Mouse (Mus musculus) CH12.LX (cell line): Measurements from ENCODE around the gene Srms. TPM values are rescaled to one million over a fixed set of nuclear protein-coding genes. Genes with fewer than 3 reads are reported as not detected.

Experiments
- DNase-seq: peaks from one replicate; pipeline ENCODE4 v3.0.0-alpha.2; 2013; ENCODE audit errors: extremely low read depth
- H3K27ac ChIP-seq: 2 replicates; pipeline ENCODE4 v1.5.1; 2012; ENCODE audit warnings: low read depth, mild to moderate bottlenecking, control low read depth, moderate library complexity; ENCODE audit not compliant: insufficient read depth
- H3K27me3 ChIP-seq: replicated peaks from 2 replicates; pipeline ENCODE3; 2012; ENCODE audit warnings: inconsistent platforms
- H3K36me3 ChIP-seq, 2 experiments: replicated peaks in 1 of 2; 2 replicates each; pipeline versions ENCODE3 to v1.6.1; 2012; ENCODE audit warnings: inconsistent platforms in 1 of 2, low read length in 1 of 2, mild to moderate bottlenecking in 1 of 2, mixed read lengths in 1 of 2, moderate library complexity in 1 of 2; ENCODE audit not compliant: control insufficient read depth in 1 of 2, insufficient read depth in 1 of 2
- H3K4me1 ChIP-seq, 2 experiments: 2 replicates each; pipeline ENCODE4 v1.6.1; 2012; ENCODE audit warnings: inconsistent platforms in 1 of 2, moderate library complexity in 1 of 2; ENCODE audit not compliant: insufficient read depth in 2 of 2, control insufficient read depth in 1 of 2
- H3K4me2 ChIP-seq: 2 replicates; pipeline ENCODE4 v1.6.1; 2012; ENCODE audit warnings: low read depth, mild to moderate bottlenecking, control low read depth; ENCODE audit not compliant: poor library complexity, insufficient read depth, severe bottlenecking
- H3K4me3 ChIP-seq, 3 experiments: fragments of 150-350 bp in 1 of 3; sonication (generic) in 1 of 3; replicated peaks in 1 of 3; 2 replicates each; pipeline versions ENCODE3 to v1.5.1; 2011 to 2012; ENCODE audit warnings: low read depth in 2 of 3, low read length in 2 of 3, mild to moderate bottlenecking in 2 of 3, moderate library complexity in 2 of 3, control low read depth in 1 of 3, improper control_type of control experiment in 1 of 3, inconsistent platforms in 1 of 3, mixed read lengths in 1 of 3; ENCODE audit not compliant: poor library complexity in 1 of 3
- H3K79me2 ChIP-seq: replicated peaks from 2 replicates; pipeline ENCODE4 v1.6.1; 2012; ENCODE audit warnings: mild to moderate bottlenecking, moderate library complexity; ENCODE audit not compliant: control insufficient read depth, poor library complexity, insufficient read depth, severe bottlenecking; ENCODE audit errors: extremely low read depth
- H3K9ac ChIP-seq: 2 replicates; pipeline ENCODE4 v1.6.1; 2012; ENCODE audit warnings: low read depth, mild to moderate bottlenecking, control low read depth, moderate library complexity; ENCODE audit not compliant: insufficient read depth
- H3K9me3 ChIP-seq: replicated peaks from 2 replicates; pipeline ENCODE3; 2012; ENCODE audit warnings: low read length, inconsistent platforms, mixed read lengths
- BHLHE40 ChIP-seq: IDR thresholded peaks from 2 replicates; pipeline ENCODE4 v1.6.1; 2011; ENCODE audit warnings: mild to moderate bottlenecking, low read depth, low read length, improper control_type of control experiment
- CHD1 ChIP-seq: IDR thresholded peaks from 2 replicates; pipeline ENCODE4 v1.6.1; 2012; ENCODE audit warnings: low read depth, low read length, improper control_type of control experiment, inconsistent platforms
- CHD2 ChIP-seq: IDR thresholded peaks from 2 replicates; pipeline ENCODE4 v1.6.1; 2011; ENCODE audit warnings: low read length, improper control_type of control experiment
- CTCF ChIP-seq, 2 experiments: IDR thresholded peaks in 1 of 2; conservative IDR thresholded peaks in 1 of 2; 2 replicates each; pipeline ENCODE4 v1.5.1; 2011 to 2012; ENCODE audit warnings: low read depth in 2 of 2, low read length in 2 of 2, improper control_type of control experiment in 1 of 2, inconsistent platforms in 1 of 2, mild to moderate bottlenecking in 1 of 2, moderate library complexity in 1 of 2
- E2F4 ChIP-seq: IDR thresholded peaks from 2 replicates; pipeline ENCODE4 v1.6.1; 2011; ENCODE audit warnings: low read depth, low read length, improper control_type of control experiment; ENCODE audit not compliant: insufficient replicate concordance
- ELF1 ChIP-seq: IDR thresholded peaks from 2 replicates; pipeline ENCODE4 v1.6.1; 2014; ENCODE audit warnings: low read depth, mild to moderate bottlenecking, inconsistent platforms, low read length, improper control_type of control experiment
- EP300 ChIP-seq: IDR thresholded peaks from 2 replicates; pipeline ENCODE4 v1.6.1; 2011; ENCODE audit warnings: low read length, improper control_type of control experiment
- ETS1 ChIP-seq: conservative IDR thresholded peaks from 2 replicates; pipeline ENCODE4 v1.6.1; 2012; ENCODE audit warnings: low read depth, mild to moderate bottlenecking, inconsistent platforms, low read length, improper control_type of control experiment, moderate library complexity
- GABPA ChIP-seq: IDR thresholded peaks from 2 replicates; pipeline ENCODE4 v1.6.1; 2012; ENCODE audit warnings: low read depth, low read length, improper control_type of control experiment, inconsistent platforms; ENCODE audit not compliant: insufficient replicate concordance
- HCFC1 ChIP-seq: IDR thresholded peaks from 2 replicates; pipeline ENCODE4 v1.6.1; 2012; ENCODE audit warnings: low read depth, mild to moderate bottlenecking, inconsistent platforms, low read length, improper control_type of control experiment
- IRF4 ChIP-seq: IDR thresholded peaks from 2 replicates; pipeline ENCODE4 v1.6.1; 2014; ENCODE audit warnings: low read depth, mild to moderate bottlenecking, inconsistent platforms, low read length, improper control_type of control experiment
- JUN ChIP-seq: IDR thresholded peaks from 2 replicates; pipeline ENCODE4 v1.6.1; 2011; ENCODE audit warnings: low read depth, mild to moderate bottlenecking, low read length, improper control_type of control experiment, moderate library complexity; ENCODE audit not compliant: insufficient read depth
- JUND ChIP-seq: conservative IDR thresholded peaks from 2 replicates; pipeline ENCODE4 v1.6.1; 2011; ENCODE audit warnings: low read depth, low read length, improper control_type of control experiment
- KAT2A ChIP-seq: IDR thresholded peaks from 2 replicates; pipeline ENCODE4 v1.6.1; 2012; ENCODE audit warnings: low read length, improper control_type of control experiment, inconsistent platforms; ENCODE audit not compliant: insufficient replicate concordance
- MAFK ChIP-seq: IDR thresholded peaks from 2 replicates; pipeline ENCODE4 v1.6.1; 2011; ENCODE audit warnings: low read length, improper control_type of control experiment; ENCODE audit not compliant: insufficient replicate concordance
- MAZ ChIP-seq: IDR thresholded peaks from 2 replicates; pipeline ENCODE4 v1.6.1; 2012; ENCODE audit warnings: low read depth, mild to moderate bottlenecking, inconsistent platforms, low read length, improper control_type of control experiment, moderate library complexity
- MEF2A ChIP-seq: IDR thresholded peaks from 2 replicates; pipeline ENCODE4 v1.6.1; 2014; ENCODE audit warnings: low read depth, mild to moderate bottlenecking, inconsistent platforms, low read length, improper control_type of control experiment, borderline replicate concordance
- MXI1 ChIP-seq: IDR thresholded peaks from 2 replicates; pipeline ENCODE4 v1.6.1; 2011; ENCODE audit warnings: mild to moderate bottlenecking, low read depth, low read length, improper control_type of control experiment
- MYC ChIP-seq: IDR thresholded peaks from 2 replicates; pipeline ENCODE4 v1.6.1; 2011; ENCODE audit warnings: low read depth, mild to moderate bottlenecking, improper control_type of control experiment, low read length
- NELFE ChIP-seq: IDR thresholded peaks from 2 replicates; pipeline ENCODE4 v1.6.1; 2011; ENCODE audit warnings: low read depth, low read length, improper control_type of control experiment
- NRF1 ChIP-seq: IDR thresholded peaks from 2 replicates; pipeline ENCODE4 v1.6.1; 2014; ENCODE audit warnings: low read depth, mild to moderate bottlenecking, inconsistent platforms, low read length, improper control_type of control experiment, moderate library complexity
- POLR2AphosphoS2 ChIP-seq: IDR thresholded peaks from 2 replicates; pipeline ENCODE4 v1.6.1; 2011; ENCODE audit warnings: low read depth, low read length, improper control_type of control experiment
- RAD21 ChIP-seq: IDR thresholded peaks from 2 replicates; pipeline ENCODE4 v1.6.1; 2011; ENCODE audit warnings: low read depth, mild to moderate bottlenecking, low read length, improper control_type of control experiment, moderate library complexity
- RCOR1 ChIP-seq: conservative IDR thresholded peaks from 2 replicates; pipeline ENCODE4 v1.6.1; 2012; ENCODE audit warnings: low read depth, mild to moderate bottlenecking, inconsistent platforms, low read length, improper control_type of control experiment
- SIN3A ChIP-seq: IDR thresholded peaks from 2 replicates; pipeline ENCODE4 v1.6.1; 2012; ENCODE audit warnings: low read length, improper control_type of control experiment, inconsistent platforms
- SMC3 ChIP-seq: IDR thresholded peaks from 2 replicates; pipeline ENCODE4 v1.6.1; 2011; ENCODE audit warnings: low read depth, low read length, improper control_type of control experiment
- TBP ChIP-seq: conservative IDR thresholded peaks from 2 replicates; pipeline ENCODE4 v1.6.1; 2011; ENCODE audit warnings: low read depth, low read length, improper control_type of control experiment
- TCF12 ChIP-seq: IDR thresholded peaks from 2 replicates; pipeline ENCODE4 v1.6.1; 2014; ENCODE audit warnings: low read depth, mild to moderate bottlenecking, inconsistent platforms, low read length, improper control_type of control experiment
- UBTF ChIP-seq: IDR thresholded peaks from 2 replicates; pipeline ENCODE4 v1.6.1; 2012; ENCODE audit warnings: low read depth, mild to moderate bottlenecking, inconsistent platforms, low read length, improper control_type of control experiment, moderate library complexity
- ZC3H11A ChIP-seq: IDR thresholded peaks from 2 replicates; pipeline ENCODE4 v1.6.1; 2012; ENCODE audit warnings: low read depth, mild to moderate bottlenecking, inconsistent platforms, low read length, improper control_type of control experiment
- ZKSCAN1 ChIP-seq: IDR thresholded peaks from 2 replicates; pipeline ENCODE4 v1.6.1; 2012; ENCODE audit warnings: low read depth, inconsistent platforms, low read length, improper control_type of control experiment, borderline replicate concordance
- ZNF384 ChIP-seq: IDR thresholded peaks from 2 replicates; pipeline ENCODE4 v1.6.1; 2012; ENCODE audit warnings: low read depth, low read length, improper control_type of control experiment, inconsistent platforms
- dilution Hi-C: fragments of 300-500 bp; cut with MboI; formaldehyde crosslinking; loops from 2 replicates; pipeline ENCODE4 v1.14.3; 2020; ENCODE audit warnings: low sequenced_read_pairs; ENCODE audit not compliant: extremely low pct_unique_long_range_greater_than_20kb, extremely low pct_ligation_motif_present
- in situ Hi-C: fragments of 300-500 bp; cut with MboI; formaldehyde crosslinking; loops from 3 replicates; pipeline ENCODE4 v1.14.3; 2019; ENCODE audit warnings: low sequenced_read_pairs, low pct_ligation_motif_present, low pct_unique_long_range_greater_than_20kb, mixed read lengths
- polyA plus RNA-seq: library from polyadenylated mRNA; unstranded; fragments of >175 nt; gene quantifications from 2 replicates; pipeline ENCODE4 v1.2.1, GENCODE M21; 2012; ENCODE audit warnings: low read depth; ENCODE audit not compliant: insufficient read length
- total RNA-seq, 2 experiments: library from RNA; depleted of rRNA; stranded (reverse); fragments of 300-350 nt in 1 of 2; fragments of >200 nt in 1 of 2; gene quantifications; 2 replicates each; pipeline ENCODE4 v1.2.3; 2012 to 2014

Gene Srms
- total and polyA plus RNA-seq, 3 experiments = 0.08 to 0.41 (median 0.13) TPM

DNA sequence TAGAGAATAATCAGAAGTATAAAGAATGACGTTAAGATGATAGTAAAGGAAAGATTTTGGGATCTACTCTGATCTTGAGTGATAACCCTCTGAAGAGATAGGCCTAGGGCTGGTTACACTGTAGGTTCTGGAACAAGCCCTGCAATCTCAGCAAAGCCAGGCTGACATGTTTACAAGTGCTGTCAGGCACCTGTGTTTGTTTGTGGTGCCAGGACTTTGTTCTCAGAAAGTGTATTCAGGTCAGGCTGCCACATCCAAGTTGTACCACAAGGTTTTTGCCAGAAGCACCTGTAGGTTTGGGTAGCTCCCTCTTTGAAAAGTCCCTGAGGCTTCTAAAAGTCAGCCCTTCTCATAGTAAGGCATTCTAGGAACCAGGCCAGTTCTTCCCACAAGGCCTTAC, 23.7 kb downstream of the Srms start:
- Histone ChIP-seq H3K27ac (no peak overlapping the region), H3K4me2 (peak overlapping the region; percentile 65; the same call in 1 of the 2 replicates), H3K27me3 (no peaks in the 10 kb centered on the region), H3K4me3 (no peak overlapping the region), H3K4me1 (peaks cover 10 to 48% of the 10 kb centered on the region in 2 experiments), H3K79me2 (no peaks in the 10 kb centered on the region), H3K9me3 (no peaks in the 10 kb centered on the region), H3K9ac (peak overlapping the region; percentile 28; the same call in 1 of the 2 replicates), H3K36me3 (peaks cover 0 to 6% of the 10 kb centered on the region in 2 experiments)
- dilution Hi-C loops (no loop called here), in situ Hi-C loops (loop anchor here (10.0 to 25.0 kb wide), 3 partner anchors 135 to 298 kb away; partner anchors contain the start of genes Abhd16b, Arfrp1, Tpd52l2 and Zgpat)
- no peak for DNase-seq
- no peak for TF ChIP-seq MXI1

GRCm38 (mm10) chr2:181188681-181189080, 24.3 kb downstream of the Srms start:
- Histone ChIP-seq H3K4me2 (peak overlapping the region; percentile 65), H3K79me2 (no peaks in the 10 kb centered on the region), H3K27ac (peak overlapping the region; percentile 82), H3K27me3 (no peaks in the 10 kb centered on the region), H3K4me1 (peaks cover 7 to 47% of the 10 kb centered on the region in 2 experiments; a peak in 3 of 4 replicates), H3K9ac (peak overlapping the region; percentile 45; the same call in 1 of the 2 replicates), H3K36me3 (peaks cover 0 to 6% of the 10 kb centered on the region in 2 experiments), H3K4me3 (peak overlapping the region; percentile 3 to 42 (median 9)), H3K9me3 (no peaks in the 10 kb centered on the region)
- peak; percentile 71 for DNase-seq
- in situ Hi-C loops (loop anchor here (10.0 to 25.0 kb wide), 3 partner anchors 136 to 299 kb away; partner anchors contain the start of genes Abhd16b, Arfrp1, Tpd52l2 and Zgpat), dilution Hi-C loops (no loop called here)
- TF ChIP-seq SIN3A (peak; percentile 41; the same call in 1 of the 2 replicates), ZNF384 (no peak), HCFC1 (peak; percentile 35), ZKSCAN1 (no peak), MEF2A (no peak), CHD1 (no peak), CTCF (conservative IDR thresholded peaks at IDR 0.05 in 1 of 2, IDR thresholded peaks at IDR 0.05 in 1 of 2; ENCODE audit: low read depth in 2 of 2, low read length in 2 of 2) (no peak), MAZ (no peak), TCF12 (peak; percentile 33; the same call in 1 of the 2 replicates), JUND (no peak), ZC3H11A (no peak), TBP (no peak), MXI1 (no peak), POLR2AphosphoS2 (no peak), UBTF (no peak), JUN (no peak), GABPA (no peak), NRF1 (no peak), SMC3 (no peak), NELFE (no peak), ELF1 (peak; percentile 50; the same call in 1 of the 2 replicates), ETS1 (peak; percentile 48; the same call in 1 of the 2 replicates), RCOR1 (no peak), KAT2A (no peak), E2F4 (no peak), MYC (no peak), EP300 (peak; percentile 28), CHD2 (no peak), BHLHE40 (no peak), IRF4 (no peak; the same call in 1 of the 2 replicates), MAFK (no peak), RAD21 (no peak)
